Mouse (Mus musculus) liver, embryonic 15.5 days (tissue): ENCODE measurements around the gene Arl4d. TPM values are rescaled to one million over a fixed set of nuclear protein-coding genes. Genes with fewer than 3 reads are reported as not detected.

ENCODE experiments used
- ATAC-seq: fragments of 200-750 bp; cut with Nextera tagmentation; 2 replicates; pipeline ENCODE4 v1.8.0; 2017; ENCODE audit warnings: moderate number of reproducible peaks, mild to moderate bottlenecking, moderate library complexity; ENCODE audit not compliant: insufficient read depth
- H3K27ac ChIP-seq: fragments of 300-500 bp; sonication (generic); replicated peaks from 2 replicates; pipeline ENCODE4 v1.5.1; 2015; ENCODE audit warnings: mild to moderate bottlenecking, inconsistent platforms
- H3K27me3 ChIP-seq: fragments of 300-500 bp; sonication (generic); 2 replicates; pipeline ENCODE4 v1.6.1; 2015; ENCODE audit warnings: mild to moderate bottlenecking, inconsistent platforms
- H3K36me3 ChIP-seq: fragments of 300-500 bp; sonication (generic); replicated peaks from 2 replicates; pipeline ENCODE4 v1.6.1; 2015; ENCODE audit warnings: moderate library complexity, mild to moderate bottlenecking, inconsistent platforms
- H3K4me1 ChIP-seq: fragments of 300-500 bp; sonication (generic); replicated peaks from 2 replicates; pipeline ENCODE4 v1.6.1; 2015; ENCODE audit warnings: inconsistent platforms
- H3K4me2 ChIP-seq: fragments of 300-500 bp; sonication (generic); 2 replicates; pipeline ENCODE4 v1.6.1; 2015; ENCODE audit warnings: moderate library complexity, mild to moderate bottlenecking, inconsistent platforms
- H3K4me3 ChIP-seq: fragments of 300-500 bp; sonication (generic); replicated peaks from 2 replicates; pipeline ENCODE4 v1.5.1; 2015; ENCODE audit warnings: mild to moderate bottlenecking, inconsistent platforms
- H3K9ac ChIP-seq: fragments of 300-500 bp; sonication (generic); 2 replicates; pipeline ENCODE4 v1.6.1; 2015; ENCODE audit warnings: moderate library complexity, mild to moderate bottlenecking, inconsistent platforms
- H3K9me3 ChIP-seq: fragments of 300-500 bp; sonication (generic); replicated peaks from 2 replicates; pipeline ENCODE4 v1.6.1; 2016; ENCODE audit warnings: inconsistent platforms
- WGBS: fragments of 180-500 bp; shearing (Covaris S2); methylation state at CpG from one replicate; pipeline ENCODE4 v1.1.7; 2015; ENCODE audit warnings: mixed read lengths; ENCODE audit not compliant: insufficient replicate concordance; 5-methylcytosine and 5-hydroxymethylcytosine counted together
- polyA plus RNA-seq: library from polyadenylated mRNA; unstranded; fragments of >200 nt; fragmentation: Nextera tagmentation; extraction: Ambion mirVana; gene quantifications from 2 replicates; pipeline ENCODE4 v1.2.1, GENCODE M21; 2015

Gene Arl4d
- polyA plus RNA-seq, 1 experiment from 2014 or later: 0.82 TPM

- Histone ChIP-seq H3K9me3 (no peaks in the 10 kb centered on the region), H3K9ac (no peak overlapping the region), H3K36me3 (no peaks in the 10 kb centered on the region), H3K4me2 (no peak overlapping the region), H3K27ac (no peak overlapping the region), H3K4me3 (no peak overlapping the region), H3K4me1 (peaks cover 40% of the 10 kb centered on the region), H3K27me3 (no peaks in the 10 kb centered on the region; the same call in 1 of the 2 replicates)
- 56% methylated on average over 7 of the region's 7 CpGs for WGBS
- no peak for ATAC-seq
These were observed 34.6 kb downstream of the Arl4d start for GRCm38 (mm10) chr11:101699991-101700390.

GRCm38 (mm10) chr11:101700446-101700845 lies 35.1 kb downstream of the Arl4d start:
- H3K36me3 ChIP-seq: no peaks in the 10 kb centered on the region
- H3K4me2 ChIP-seq: no peak overlapping the region
- no peak overlapping the region for H3K9ac ChIP-seq
- H3K9me3 ChIP-seq: no peaks in the 10 kb centered on the region
- peaks cover 35% of the 10 kb centered on the region for H3K4me1 ChIP-seq
- no peak overlapping the region for H3K4me3 ChIP-seq
- ATAC-seq: no peak
- 28% methylated on average over 12 of the region's 12 CpGs for WGBS
- no peak overlapping the region; the same call in 1 of the 2 replicates for H3K27ac ChIP-seq
- no peaks in the 10 kb centered on the region; the same call in 1 of the 2 replicates for H3K27me3 ChIP-seq

GRCm38 (mm10) chr11:101704081-101704480 lies 38.7 kb downstream of the Arl4d start:
- H3K27ac ChIP-seq: no peak overlapping the region
- no peak overlapping the region for H3K4me2 ChIP-seq
- no peaks in the 10 kb centered on the region; the same call in 1 of the 2 replicates for H3K27me3 ChIP-seq
- no peak overlapping the region for H3K9ac ChIP-seq
- H3K4me1 ChIP-seq: peaks cover 9% of the 10 kb centered on the region
- H3K36me3 ChIP-seq: no peaks in the 10 kb centered on the region
- WGBS: 58% methylated on average over 5 of the region's 5 CpGs
- ATAC-seq: no peak
- H3K9me3 ChIP-seq: no peaks in the 10 kb centered on the region
- no peak overlapping the region for H3K4me3 ChIP-seq

GRCm38 (mm10) chr11:101706764-101707448 lies 41.6 kb downstream of the Arl4d start:
- no peaks in the 10 kb centered on the region; the same call in 1 of the 2 replicates for H3K27me3 ChIP-seq
- no peak overlapping the region for H3K4me2 ChIP-seq
- H3K9ac ChIP-seq: no peak overlapping the region
- no peak for ATAC-seq
- no peak overlapping the region for H3K27ac ChIP-seq
- no peak overlapping the region for H3K4me3 ChIP-seq
- 70% methylated on average over 10 of the region's 10 CpGs for WGBS
- H3K36me3 ChIP-seq: no peaks in the 10 kb centered on the region
- H3K9me3 ChIP-seq: no peaks in the 10 kb centered on the region
- H3K4me1 ChIP-seq: no peaks in the 10 kb centered on the region

- H3K9ac ChIP-seq: no peak overlapping the region
- 36% methylated on average over 5 of the region's 5 CpGs for whole genome bisulfite sequencing
- H3K4me1 ChIP-seq: no peaks in the 10 kb centered on the region
- H3K36me3 ChIP-seq: no peaks in the 10 kb centered on the region
- H3K27me3 ChIP-seq: no peaks in the 10 kb centered on the region; the same call in 1 of the 2 replicates
- no peak overlapping the region for H3K27ac ChIP-seq
- ATAC-seq: no peak
- H3K9me3 ChIP-seq: no peaks in the 10 kb centered on the region
- no peak overlapping the region for H3K4me3 ChIP-seq
- H3K4me2 ChIP-seq: no peak overlapping the region
These were observed 43.1 kb downstream of the Arl4d start for GRCm38 (mm10) chr11:101708482-101708881.

- no peak for ATAC-seq
These were observed 47.5 kb downstream of the Arl4d start for GRCm38 (mm10) chr11:101712811-101713210.

GRCm38 (mm10) chr11:101714012-101714411 lies 48.7 kb downstream of the Arl4d start:
- Histone ChIP-seq H3K27ac (no peak overlapping the region), H3K9me3 (no peaks in the 10 kb centered on the region), H3K27me3 (no peaks in the 10 kb centered on the region), H3K4me3 (no peak overlapping the region), H3K9ac (no peak overlapping the region), H3K4me1 (no peaks in the 10 kb centered on the region), H3K36me3 (no peaks in the 10 kb centered on the region), H3K4me2 (no peak overlapping the region)
- no peak for ATAC-seq
- WGBS: 59% methylated on average over 7 of the region's 7 CpGs

More at GRCm38 (mm10) chr11:101712811-101713210, 47.5 kb downstream of the Arl4d start:
- Histone ChIP-seq H3K4me1 (no peaks in the 10 kb centered on the region), H3K9ac (no peak overlapping the region), H3K27me3 (no peaks in the 10 kb centered on the region), H3K36me3 (no peaks in the 10 kb centered on the region), H3K9me3 (no peaks in the 10 kb centered on the region), H3K4me3 (no peak overlapping the region), H3K27ac (no peak overlapping the region), H3K4me2 (no peak overlapping the region)
- WGBS: 62% methylated on average over 9 of the region's 9 CpGs

Other genes starting within 250 kb of the Arl4d start
- gene Aarsd1, start 247.9 kb upstream of the Arl4d start, polyA plus RNA-seq: 37.2 and 37.3 TPM in 2 replicates
- 2.1 and 3.1 TPM in 2 replicates for gene Gm27029, start 240.7 kb upstream of the Arl4d start, polyA plus RNA-seq
- 5.7 TPM in 2 replicates for gene Rundc1, start 240.5 kb upstream of the Arl4d start, polyA plus RNA-seq
- 1.3 and 1.4 TPM in 2 replicates for gene Ptges3l, start 240.2 kb upstream of the Arl4d start, polyA plus RNA-seq
- 149 and 195 TPM in 2 replicates for gene Rpl27, start 223.2 kb upstream of the Arl4d start, polyA plus RNA-seq
- gene Ifi35, start 217.1 kb upstream of the Arl4d start, polyA plus RNA-seq: 29.6 and 30.4 TPM in 2 replicates
- 2.0 and 2.1 TPM in 2 replicates for gene Rnd2, start 200.5 kb upstream of the Arl4d start, polyA plus RNA-seq
- gene Vat1, start 199.3 kb upstream of the Arl4d start, polyA plus RNA-seq: 10.0 and 10.8 TPM in 2 replicates
- 11.5 and 12.5 TPM in 2 replicates for gene Brca1, start 113.6 kb upstream of the Arl4d start, polyA plus RNA-seq
- 39.5 and 49.8 TPM in 2 replicates for gene Nbr1, start 113.4 kb upstream of the Arl4d start, polyA plus RNA-seq
- gene Tmem106a, start 83.3 kb upstream of the Arl4d start, polyA plus RNA-seq: 7.7 and 7.8 TPM in 2 replicates
- 0.16 TPM in 1 of 2 replicates, not detected in the other for gene Gm11634, start 66.3 kb upstream of the Arl4d start, polyA plus RNA-seq
- gene Rdm1, start 38.3 kb upstream of the Arl4d start, polyA plus RNA-seq: 10.7 and 12.1 TPM in 2 replicates
- 14.1 and 14.8 TPM in 2 replicates for gene Dhx8, start 67.4 kb downstream of the Arl4d start, polyA plus RNA-seq
- 0.13 and 0.15 TPM in 2 replicates for gene Etv4, start 119.8 kb downstream of the Arl4d start, polyA plus RNA-seq
- 0.51 and 0.52 TPM in 2 replicates for gene Meox1, start 228.8 kb downstream of the Arl4d start, polyA plus RNA-seq